Comparison of ENCODE assay signal across 15 mouse cellular contexts in the genomic region with DNA sequence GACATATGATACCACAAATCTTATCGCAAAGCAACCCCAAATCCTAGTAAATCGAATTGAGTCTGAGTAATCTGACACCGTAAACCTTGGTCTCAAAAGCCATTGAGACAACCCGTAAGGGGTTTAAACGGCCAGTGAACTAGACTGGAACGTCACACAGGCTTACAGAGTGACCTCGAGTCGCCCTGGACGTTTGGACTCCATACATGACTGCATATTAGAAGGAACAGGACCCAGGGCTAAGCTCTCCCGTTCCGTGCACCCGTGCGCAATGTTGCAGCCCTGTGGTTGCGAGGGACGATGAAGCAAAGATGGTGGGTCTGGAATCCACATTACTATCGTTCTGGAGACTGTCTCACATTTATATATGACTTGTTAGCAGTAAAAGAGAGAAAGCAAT.
"Had no signal": no experiment of that assay in that cellular context is flagged by ENCODE, and none has a peak within 500 bp of the region (broad histone marks: within the 10 kb centered on the region; RNA-seq: fewer than 3 reads in every experiment).

No protein-coding gene starts in this region.

- ATAC-seq: liver, embryonic 12.5 days; midbrain, embryonic 13.5 days had no signal

- H3K9ac ChIP-seq: liver, embryonic 12.5 days; liver, embryonic 15.5 days; lung, embryonic 15.5 days; midbrain, embryonic 13.5 days had no signal

- H3K4me2 ChIP-seq: liver, embryonic 12.5 days; liver, embryonic 15.5 days; lung, embryonic 15.5 days; midbrain, embryonic 13.5 days had no signal

- DNase-seq: kidney, adult 2 months; kidney, postnatal 14 days; kidney, postnatal 4 days; left cerebral cortex, postnatal 4 days; liver; lung, adult 18-20 months; lung, postnatal 10 days; lung, postnatal 36 days; thymus, postnatal 25 days had no signal

- H3K36me3 ChIP-seq: liver, embryonic 12.5 days; liver, embryonic 15.5 days; lung, embryonic 15.5 days; midbrain, embryonic 10.5 days; midbrain, embryonic 13.5 days had no signal

- H3K27ac ChIP-seq: liver, embryonic 12.5 days; liver, embryonic 15.5 days; lung, embryonic 15.5 days; midbrain, embryonic 10.5 days; midbrain, embryonic 13.5 days had no signal

- H3K4me3 ChIP-seq: liver, embryonic 12.5 days; liver, embryonic 15.5 days; lung, embryonic 15.5 days; megakaryocyte, embryonic 14.5 days; midbrain, embryonic 10.5 days; midbrain, embryonic 13.5 days had no signal

- H3K27me3 ChIP-seq: liver, embryonic 12.5 days; liver, embryonic 15.5 days; lung, embryonic 15.5 days; midbrain, embryonic 13.5 days had no signal

- H3K9me3 ChIP-seq: liver, embryonic 12.5 days; liver, embryonic 15.5 days; lung, embryonic 15.5 days; midbrain, embryonic 10.5 days; midbrain, embryonic 13.5 days had no signal

- H3K4me1 ChIP-seq: liver, embryonic 12.5 days; liver, embryonic 15.5 days; lung, embryonic 15.5 days; midbrain, embryonic 10.5 days; midbrain, embryonic 13.5 days had no signal
